Mouse (Mus musculus) forebrain, postnatal 0 days (tissue): ENCODE measurements at regions not wholly inside any gene's neighbourhood (a gene's known extent, or its start where the extent isn't known, plus 50 kb on each side); places are given as distances from the start of the nearest gene placed in this dataset.

Experiments used
- ATAC-seq: fragments of 200-750 bp; cut with Nextera tagmentation; 2 replicates; pipeline ENCODE4 v1.8.0; 2017; ENCODE audit warnings: mild to moderate bottlenecking, moderate library complexity
- DNase-seq: peaks from one replicate; pipeline ENCODE4 v3.0.0-alpha.2; 2015
- H3K27ac ChIP-seq: fragments of 300-500 bp; sonication (generic); 2 replicates; pipeline ENCODE4 v1.5.1; 2014; ENCODE audit warnings: low read depth, mild to moderate bottlenecking, antibody characterized with exemption, low read length, moderate library complexity, mixed read lengths
- H3K27me3 ChIP-seq: fragments of 300-500 bp; sonication (generic); 2 replicates; pipeline ENCODE4 v1.6.1; 2014; ENCODE audit warnings: mild to moderate bottlenecking, low read length, mixed read lengths; ENCODE audit not compliant: insufficient read depth
- H3K36me3 ChIP-seq: fragments of 300-500 bp; sonication (generic); 2 replicates; pipeline ENCODE4 v1.6.1; 2014; ENCODE audit warnings: mild to moderate bottlenecking, moderate library complexity; ENCODE audit not compliant: insufficient read depth
- H3K4me1 ChIP-seq: fragments of 300-500 bp; sonication (generic); 2 replicates; pipeline ENCODE4 v1.6.1; 2014; ENCODE audit warnings: antibody characterized with exemption; ENCODE audit not compliant: insufficient read depth
- H3K4me2 ChIP-seq: fragments of 300-500 bp; sonication (generic); 2 replicates; pipeline ENCODE4 v1.6.1; 2014; ENCODE audit warnings: low read depth, mild to moderate bottlenecking, moderate library complexity
- H3K4me3 ChIP-seq: fragments of 300-500 bp; sonication (generic); 2 replicates; pipeline ENCODE4 v1.5.1; 2014; ENCODE audit warnings: low read depth, low read length, mixed read lengths
- H3K9ac ChIP-seq: fragments of 300-500 bp; sonication (generic); 2 replicates; pipeline ENCODE4 v1.6.1; 2014; ENCODE audit warnings: mild to moderate bottlenecking
- H3K9me3 ChIP-seq: fragments of 300-500 bp; sonication (generic); 2 replicates; pipeline ENCODE4 v1.6.1; 2016; ENCODE audit warnings: low read length
- CTCF ChIP-seq: sonication (generic); IDR thresholded peaks from 2 replicates; pipeline ENCODE4 v1.5.1; 2016; ENCODE audit warnings: antibody characterized with exemption, control low read depth, low read depth
- WGBS: fragments of 180-500 bp; shearing (Covaris S2); extraction: QIAGEN DNeasy Blood & Tissue Kit; methylation state at CpG from one replicate; pipeline ENCODE4 v1.1.7; 2014; 5-methylcytosine and 5-hydroxymethylcytosine counted together

DNA sequence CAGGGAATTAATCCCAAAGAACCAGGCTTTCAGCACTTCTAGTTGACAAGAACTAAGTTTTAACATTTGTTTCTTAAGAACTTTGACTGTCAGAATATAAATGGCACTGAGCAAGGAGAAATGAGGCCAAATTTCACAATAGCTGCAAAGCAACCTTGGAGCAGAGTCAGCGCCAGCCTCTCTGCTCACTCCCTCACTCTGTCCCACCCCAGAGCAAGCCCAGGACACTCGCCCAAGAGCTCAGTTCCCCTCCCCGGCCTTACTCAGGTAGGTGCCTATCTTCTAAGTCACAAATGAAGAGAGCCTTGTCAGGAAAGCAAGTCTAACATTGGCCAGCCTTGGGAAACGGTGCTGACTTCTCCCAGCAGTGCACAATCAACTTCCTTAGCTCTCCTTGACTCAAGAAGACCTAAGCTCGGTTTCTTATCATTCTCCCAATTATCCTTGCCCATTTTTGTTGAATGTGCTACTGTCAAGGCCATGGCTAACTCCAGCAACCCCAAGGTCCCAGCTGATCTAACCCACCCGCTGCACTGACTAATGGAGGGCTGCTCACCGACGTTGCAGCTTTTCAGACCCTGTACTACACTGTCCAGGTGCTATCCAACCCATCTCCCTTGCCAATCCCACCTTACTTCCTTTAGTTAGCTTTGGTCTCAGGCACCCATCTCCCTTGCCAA lies 219.5 kb upstream of the Klf14 start:
- Histone ChIP-seq H3K9me3 (no peaks in the 10 kb centered on the region), H3K36me3 (no peaks in the 10 kb centered on the region)
- WGBS, result 82% methylated on average over 8 of the region's 8 CpGs

DNA sequence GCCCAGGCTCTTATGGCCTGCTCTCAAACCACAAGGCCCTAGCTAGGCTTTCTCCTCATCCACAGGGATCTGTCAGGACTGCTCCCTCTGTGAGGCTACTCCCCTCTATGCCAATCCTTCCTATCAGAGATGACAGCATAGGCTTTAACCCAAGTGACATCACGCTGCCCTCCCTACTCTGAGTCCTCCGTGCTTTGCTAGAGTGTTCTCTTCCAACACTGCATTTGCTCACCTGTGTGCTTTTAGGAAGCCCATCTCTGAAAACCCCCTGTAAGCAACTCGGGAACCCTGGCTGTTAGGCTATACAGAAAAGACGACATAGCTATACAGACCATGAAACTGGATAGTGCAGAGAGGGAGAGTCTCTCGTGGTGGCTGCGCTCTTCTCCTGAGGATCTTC lies 216.3 kb upstream of the Mkln1 start:
- no peak for ATAC-seq
- H3K4me2 ChIP-seq, result no peak overlapping the region
- no peak for DNase-seq
- H3K9me3 ChIP-seq, result no peaks in the 10 kb centered on the region
- TF ChIP-seq CTCF, result no peak
- H3K27ac ChIP-seq, result no peak overlapping the region
- 88% methylated on average over 6 of the region's 6 CpGs for WGBS
- H3K36me3 ChIP-seq, result no peaks in the 10 kb centered on the region
- no peaks in the 10 kb centered on the region for H3K4me1 ChIP-seq
- no peak overlapping the region for H3K9ac ChIP-seq
- H3K4me3 ChIP-seq, result no peak overlapping the region
- H3K27me3 ChIP-seq, result 0 out of 2 replicates have a peak, but pooled peaks cover 2% of the 10 kb centered on the region

More for the DNA sequence above, 219.5 kb upstream of the Klf14 start:
- H3K27ac ChIP-seq, result no peak overlapping the region
- H3K4me1 ChIP-seq, result no peaks in the 10 kb centered on the region
- H3K4me2 ChIP-seq, result no peak overlapping the region
- DNase-seq, result no peak
- 0 out of 2 replicates have a peak, but pooled peaks cover 2% of the 10 kb centered on the region for H3K27me3 ChIP-seq
- no peak overlapping the region for H3K4me3 ChIP-seq
- no peak for TF ChIP-seq CTCF
- ATAC-seq, result no peak
- no peak overlapping the region for H3K9ac ChIP-seq

DNA sequence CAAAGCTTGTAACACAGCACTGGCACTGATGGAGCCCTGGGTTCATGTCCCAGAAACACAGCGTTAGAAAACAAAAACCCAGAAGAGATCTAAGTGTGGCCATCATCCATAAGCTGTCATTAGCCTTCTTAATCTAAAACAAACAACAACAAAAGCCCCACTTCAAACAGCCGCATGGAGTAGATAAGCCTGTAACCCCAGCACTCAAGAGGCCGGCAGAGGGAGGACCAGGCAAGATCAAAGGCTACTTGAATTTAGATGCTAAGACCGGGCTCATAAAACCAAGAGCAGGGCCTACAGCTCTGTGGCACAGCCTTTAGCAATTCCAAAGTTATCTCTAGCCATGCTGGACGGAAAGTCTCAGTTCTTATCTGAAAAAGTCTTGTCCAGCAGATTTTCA lies 215.4 kb upstream of the Mkln1 start:
- DNase-seq, result no peak
- H3K4me2 ChIP-seq, result no peak overlapping the region
- WGBS, result 48% methylated on average over 5 of the region's 5 CpGs

DNA sequence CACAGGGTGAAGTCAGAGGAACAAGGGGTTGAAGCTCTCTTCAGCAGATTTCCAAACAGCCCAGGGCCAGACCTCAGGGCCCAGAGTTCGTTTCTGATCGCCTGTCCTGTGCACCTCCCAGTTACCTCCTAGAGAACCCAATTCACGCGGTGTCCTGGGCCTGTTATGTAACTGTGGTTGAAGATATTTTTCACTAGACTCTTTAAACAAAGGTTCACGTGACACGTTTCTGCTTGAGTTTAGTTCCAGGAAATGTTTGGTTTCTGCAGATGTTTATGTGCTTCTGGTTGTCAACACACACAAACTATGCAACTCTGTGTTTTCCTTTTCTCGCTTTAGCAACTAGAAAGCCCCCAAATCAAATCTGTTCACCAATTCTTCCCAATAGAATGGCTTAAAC lies 214.0 kb upstream of the Mkln1 start:
- DNase-seq (no peak), ATAC-seq (no peak)
- Histone ChIP-seq H3K9ac (no peak overlapping the region), H3K27me3 (0 out of 2 replicates have a peak, but pooled peaks cover 2% of the 10 kb centered on the region), H3K9me3 (no peaks in the 10 kb centered on the region), H3K4me2 (no peak overlapping the region), H3K36me3 (no peaks in the 10 kb centered on the region), H3K4me1 (no peaks in the 10 kb centered on the region), H3K27ac (no peak overlapping the region), H3K4me3 (no peak overlapping the region)
- WGBS, result 82% methylated on average over 7 of the region's 7 CpGs
- TF ChIP-seq CTCF, result no peak

More for the DNA sequence above, 215.4 kb upstream of the Mkln1 start:
- Histone ChIP-seq H3K9me3 (no peaks in the 10 kb centered on the region), H3K4me1 (no peaks in the 10 kb centered on the region), H3K4me3 (no peak overlapping the region), H3K27me3 (0 out of 2 replicates have a peak, but pooled peaks cover 2% of the 10 kb centered on the region), H3K9ac (no peak overlapping the region), H3K27ac (no peak overlapping the region), H3K36me3 (no peaks in the 10 kb centered on the region)
- TF ChIP-seq CTCF, result no peak
- ATAC-seq, result no peak

GRCm38 (mm10) chr6:31185151-31185550 lies 213.4 kb upstream of the Mkln1 start:
- Histone ChIP-seq H3K27me3 (0 out of 2 replicates have a peak, but pooled peaks cover under 1% of the 10 kb centered on the region), H3K36me3 (no peaks in the 10 kb centered on the region), H3K9me3 (no peaks in the 10 kb centered on the region), H3K4me2 (no peak overlapping the region), H3K27ac (no peak overlapping the region), H3K9ac (no peak overlapping the region), H3K4me1 (no peaks in the 10 kb centered on the region), H3K4me3 (no peak overlapping the region)
- no peak for DNase-seq
- ATAC-seq, result peak; percentile 51; the same call in 1 of the 2 replicates
- WGBS, result 19% methylated on average over 2 of the region's 2 CpGs
- no peak for TF ChIP-seq CTCF

DNA sequence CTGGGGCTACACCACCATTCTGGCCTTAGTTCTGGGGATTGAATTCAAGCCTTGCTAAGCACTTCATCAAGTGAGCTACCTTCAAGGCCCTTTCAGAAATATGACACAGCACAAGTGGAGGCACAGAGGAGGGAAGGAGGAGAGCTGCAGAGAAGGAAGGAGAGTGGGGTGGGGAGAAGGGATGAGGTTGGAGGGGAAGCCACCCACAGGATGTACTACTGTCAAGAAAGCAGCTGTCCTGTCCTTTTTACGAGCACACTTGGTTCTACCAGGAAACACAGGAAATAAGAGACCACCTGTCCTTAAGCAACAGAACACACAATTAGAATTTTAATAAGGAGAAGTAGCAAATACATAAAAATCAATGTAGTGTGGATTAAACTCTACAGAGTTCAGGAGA lies 210.5 kb upstream of the Mkln1 start:
- H3K27ac ChIP-seq, result no peak overlapping the region
- H3K4me3 ChIP-seq, result no peak overlapping the region
- WGBS, result 85% methylated on average over 1 of the region's 1 CpGs
- H3K4me1 ChIP-seq, result no peaks in the 10 kb centered on the region
- no peak for TF ChIP-seq CTCF
- H3K36me3 ChIP-seq, result no peaks in the 10 kb centered on the region
- no peaks in the 10 kb centered on the region for H3K27me3 ChIP-seq
- H3K9ac ChIP-seq, result no peak overlapping the region
- H3K4me2 ChIP-seq, result no peak overlapping the region
- ATAC-seq, result no peak
- no peaks in the 10 kb centered on the region for H3K9me3 ChIP-seq
- no peak for DNase-seq

DNA sequence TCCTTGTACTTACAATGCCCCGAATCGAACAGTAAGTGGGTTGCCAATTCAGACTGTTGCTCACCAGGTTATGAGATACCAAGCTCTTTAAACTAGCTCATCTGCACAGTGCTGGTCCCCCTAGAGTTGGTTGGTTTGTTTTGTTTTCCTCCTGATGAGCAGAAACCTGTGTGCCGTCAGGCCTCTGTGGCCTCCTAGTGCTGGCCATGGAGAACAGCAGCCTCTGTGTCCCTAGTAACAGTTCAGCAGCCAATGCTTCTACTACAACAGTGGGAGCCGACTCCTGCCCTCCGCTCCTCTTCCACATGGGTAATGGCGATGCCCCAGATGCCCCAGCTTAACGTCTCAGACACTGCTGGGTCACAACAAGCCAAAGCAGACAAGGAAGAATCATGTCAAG lies 209.5 kb upstream of the Mkln1 start:
- no peak overlapping the region for H3K4me3 ChIP-seq
- H3K27me3 ChIP-seq, result no peaks in the 10 kb centered on the region
- no peaks in the 10 kb centered on the region for H3K9me3 ChIP-seq
- TF ChIP-seq CTCF, result peak; percentile 72
- H3K4me2 ChIP-seq, result no peak overlapping the region
- no peak overlapping the region for H3K9ac ChIP-seq
- no peaks in the 10 kb centered on the region for H3K36me3 ChIP-seq
- no peaks in the 10 kb centered on the region for H3K4me1 ChIP-seq
- WGBS, result 63% methylated on average over 7 of the region's 7 CpGs
- H3K27ac ChIP-seq, result no peak overlapping the region
- DNase-seq (no peak), ATAC-seq (peak; percentile 68)
